Mouse (Mus musculus) heart, adult 2 months (tissue): ENCODE data around the gene Gm15737.

Experiments used
- CTCF ChIP-seq: fragments of 200-600 bp; IDR thresholded peaks from 2 replicates; pipeline ENCODE4 v1.8.1; 2022; ENCODE audit warnings: antibody characterized with exemption, mild to moderate bottlenecking, moderate library complexity
- EP300 ChIP-seq: fragments of 200-500 bp; IDR thresholded peaks from 2 replicates; pipeline ENCODE4 v1.6.1; 2011; ENCODE audit warnings: low read depth, low read length, control low read depth; ENCODE audit not compliant: insufficient read depth
- POLR2A ChIP-seq: fragments of 200-500 bp; IDR thresholded peaks from 2 replicates; pipeline ENCODE4 v1.6.1; 2011; ENCODE audit warnings: mild to moderate bottlenecking, low read depth, low read length, control low read depth; ENCODE audit not compliant: insufficient read depth

DNA sequence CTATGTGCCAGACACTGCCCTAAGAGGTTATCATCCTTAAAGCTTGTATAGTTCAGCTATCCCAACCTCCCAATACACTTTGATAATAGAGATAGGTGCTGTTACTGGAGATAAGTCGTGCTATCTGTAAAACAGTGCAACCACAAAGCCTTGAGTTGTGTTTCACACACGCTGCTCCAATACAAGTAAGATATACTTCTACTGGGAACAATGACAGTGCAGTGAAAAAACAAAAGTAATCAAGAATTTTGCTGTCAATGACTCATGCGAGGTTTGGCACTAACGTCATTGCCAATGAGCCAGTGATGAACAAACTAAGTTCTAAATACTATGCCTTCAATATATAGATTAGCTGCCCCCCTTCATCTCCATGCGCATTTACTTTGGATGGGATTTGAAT is 42.6 kb upstream of the Gm15737 start:
- TF ChIP-seq EP300 (no peak), CTCF (no peak), POLR2A (no peak)
